Mouse (Mus musculus) gastrocnemius, postnatal 10 days (tissue): Measurements from ENCODE around the gene Dip2c. TPM values are rescaled to one million over a fixed set of nuclear protein-coding genes. Genes with fewer than 3 reads are reported as not detected.

Source experiments
- total RNA-seq, 2 experiments: library from RNA; stranded (reverse); gene quantifications; 2 replicates each; pipeline ENCODE4 v1.2.3; 2021

Gene Dip2c
- total RNA-seq, 2 experiments from 2014 or later = 20.8 to 22.5 TPM

Other genes starting within 250 kb of the Dip2c start
- 10 to 100 TPM; 62.1 to 68.2 TPM for gene Larp4b, start 182.6 kb upstream of the Dip2c start, total RNA-seq